Mouse (Mus musculus) lung, adult 18-20 months (tissue): Measurements from ENCODE around the gene Adcyap1r1.

Source experiments
- DNase-seq, 2 experiments: peaks; one replicate each; pipeline ENCODE4 v3.0.0; 2022; ENCODE audit warnings: mixed read lengths in 2 of 2

Adcyap1r1 gene

DNA sequence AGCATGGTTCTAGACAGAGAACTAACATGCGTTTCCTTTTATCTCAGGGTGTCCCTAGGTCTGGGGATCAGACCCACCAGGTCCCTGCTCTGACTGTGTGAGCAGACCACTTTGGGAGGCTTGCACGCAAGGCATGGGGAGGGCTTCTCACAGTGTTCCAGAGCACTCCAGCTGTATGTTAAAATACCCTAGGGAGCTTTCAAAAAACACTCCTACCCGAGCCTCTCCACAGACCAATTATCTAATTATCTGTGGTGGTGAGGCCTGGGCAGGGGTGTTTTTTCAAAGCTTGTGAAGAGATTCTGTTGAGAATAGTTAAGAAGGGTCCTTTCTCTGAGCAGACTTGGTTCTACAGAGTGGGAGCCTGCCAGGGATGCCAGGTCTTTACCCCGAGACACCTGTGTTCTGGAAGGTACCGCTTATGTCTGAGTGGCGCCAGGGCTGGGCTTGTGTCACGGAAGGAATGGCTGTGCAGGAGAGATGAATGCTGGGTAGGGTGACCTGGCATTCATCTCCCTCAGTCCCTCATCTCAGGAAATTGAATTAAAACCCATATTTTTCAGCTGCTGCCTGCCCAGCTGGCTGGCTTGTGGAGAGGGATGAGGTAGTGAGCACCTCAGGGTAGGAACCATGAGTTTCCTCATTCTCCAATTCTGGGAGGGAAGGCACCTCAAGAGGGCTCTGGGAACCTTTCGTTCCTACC lies 2.7 kb upstream of the Adcyap1r1 start:
- no peak for DNase-seq

DNA sequence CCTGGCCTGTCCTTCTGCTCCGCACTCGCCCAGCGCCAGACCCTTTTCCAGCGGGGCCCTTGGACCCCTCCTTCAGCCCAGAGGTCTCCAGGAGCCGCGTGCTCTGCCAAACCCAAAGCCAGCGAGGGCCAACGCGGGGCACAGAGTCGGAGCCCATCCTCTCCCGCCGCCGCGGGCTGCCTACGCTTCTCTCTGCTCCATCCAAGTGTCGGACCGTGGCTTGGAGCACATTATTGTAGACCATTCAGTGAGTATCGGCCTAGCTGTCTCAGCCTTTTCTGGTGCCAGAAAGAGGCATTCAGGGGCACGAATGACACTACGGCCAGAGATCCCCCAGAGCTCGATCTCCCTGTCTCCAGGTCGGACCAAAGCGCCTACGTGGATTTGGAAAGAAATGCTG lies 603 bp downstream of the Adcyap1r1 start:
- no peak for DNase-seq

DNA sequence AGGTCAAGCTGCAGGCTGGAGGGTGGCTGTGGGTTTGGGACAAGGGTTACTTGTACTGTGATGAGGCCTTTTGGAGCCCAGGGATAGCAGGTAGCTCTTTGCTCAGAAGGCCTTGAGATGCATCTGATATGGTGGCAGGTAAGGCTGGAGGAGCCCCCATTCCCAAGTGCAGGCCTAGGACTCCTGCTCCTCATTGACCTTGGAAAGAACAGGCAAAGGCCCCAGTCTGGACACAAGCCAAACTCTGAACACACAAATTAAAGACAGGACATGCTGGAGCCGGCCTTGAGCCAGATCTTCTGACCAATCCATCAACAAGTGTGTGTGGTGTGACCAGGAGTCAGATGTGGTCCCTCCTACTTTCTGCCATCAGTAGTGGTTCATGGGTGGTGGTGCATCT lies 1.8 kb downstream of the Adcyap1r1 start:
- DNase-seq: no peak

DNA sequence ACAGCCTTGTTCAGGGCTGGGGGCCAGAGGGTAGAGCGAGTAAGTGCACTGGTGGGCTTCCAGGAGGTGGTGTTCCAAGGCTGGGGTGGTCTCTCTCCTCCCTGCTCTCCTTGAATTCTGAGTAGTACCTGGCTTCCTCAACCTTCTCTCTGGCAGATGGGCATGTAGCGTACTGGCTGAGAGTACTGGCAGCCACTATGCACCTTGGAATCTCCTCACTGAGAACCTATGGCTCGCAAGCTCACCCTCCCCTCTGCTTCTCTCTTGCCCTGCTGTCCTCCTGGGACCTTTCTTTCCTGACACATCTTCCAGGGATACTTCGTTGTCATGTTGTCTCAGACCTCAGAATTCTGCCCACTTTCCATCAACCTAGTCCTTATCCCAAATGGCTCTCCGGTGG lies 3.9 kb downstream of the Adcyap1r1 start:
- no peak for DNase-seq

DNA sequence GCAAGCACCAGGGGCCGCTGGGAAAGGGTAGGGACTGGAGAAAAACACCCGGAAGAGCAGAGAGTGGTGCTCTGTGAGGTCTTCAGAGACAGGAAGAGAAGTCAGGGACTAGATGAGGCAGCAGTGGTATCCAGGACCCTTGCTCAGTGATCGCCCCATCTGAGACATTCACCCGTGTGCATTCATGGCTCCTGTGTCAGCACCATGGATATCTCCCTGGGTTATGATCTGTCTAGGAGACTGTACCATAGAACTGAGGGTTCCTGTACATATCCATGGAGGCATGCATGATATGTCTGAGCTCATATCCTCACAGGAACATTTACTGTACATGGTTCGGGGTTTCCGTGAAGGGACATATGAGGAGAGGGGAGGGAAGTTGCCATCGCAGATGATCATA lies 5.9 kb downstream of the Adcyap1r1 start:
- DNase-seq: no peak

DNA sequence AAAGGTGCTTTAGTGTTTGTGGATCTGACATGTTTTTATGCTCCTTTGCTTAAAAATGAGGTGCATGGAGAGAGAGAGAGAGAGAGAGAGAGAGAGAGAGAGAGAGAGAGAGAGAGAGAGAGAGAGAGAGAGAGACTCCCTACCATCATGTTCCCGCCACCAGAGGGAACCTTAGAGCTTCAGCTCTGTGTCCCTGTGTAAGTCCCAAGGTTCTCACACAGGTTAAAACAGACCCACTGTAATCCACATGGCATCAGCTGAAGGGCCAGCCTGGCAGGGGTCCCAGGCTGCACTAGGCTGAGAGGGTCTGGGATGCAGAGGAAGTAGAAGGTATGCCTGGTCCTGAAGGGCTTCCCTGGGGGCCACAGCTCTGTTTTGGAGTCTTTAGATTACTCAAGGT lies 6.4 kb downstream of the Adcyap1r1 start:
- DNase-seq: no peak

DNA sequence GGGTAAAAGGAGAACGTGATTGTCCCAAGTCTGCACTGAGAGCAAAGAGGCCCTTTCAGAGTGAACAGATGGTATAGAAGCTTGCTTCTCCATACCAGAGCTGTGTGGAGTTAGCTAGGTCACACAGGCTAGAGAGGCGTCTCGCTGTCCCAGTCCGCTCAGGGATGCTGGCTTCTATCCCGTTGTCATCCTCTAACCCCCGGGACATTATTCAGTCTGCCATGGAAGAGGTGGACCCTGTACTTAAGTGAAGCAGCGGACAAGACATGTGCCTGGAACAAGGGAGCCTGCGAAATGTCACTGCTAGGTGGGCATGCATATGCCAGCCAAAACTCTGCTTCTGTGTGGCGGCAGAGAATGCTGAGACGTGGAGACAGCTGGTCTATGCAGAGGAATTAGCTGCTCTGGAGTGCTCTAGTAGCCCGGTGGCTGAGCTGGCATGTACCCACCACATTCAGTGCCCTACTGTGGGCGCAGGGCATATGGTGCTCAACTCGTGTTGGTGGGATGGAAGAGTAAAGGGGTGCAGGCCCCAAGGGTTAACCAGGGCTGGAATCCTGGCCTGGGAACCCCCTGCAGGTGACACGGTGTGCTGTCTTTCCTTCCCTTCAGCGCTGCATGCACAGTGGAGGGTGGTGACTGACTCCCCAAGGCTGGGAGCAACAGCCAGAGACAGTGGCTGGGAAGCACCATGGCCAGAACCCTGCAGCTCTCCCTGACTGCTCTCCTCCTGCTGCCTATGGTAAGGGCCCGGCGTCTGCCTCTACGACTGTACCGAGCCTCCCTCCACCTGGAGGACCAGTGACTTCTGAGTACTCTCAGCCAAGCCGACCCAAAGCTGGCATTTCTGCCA lies 8.0 kb downstream of the Adcyap1r1 start:
- no peak for DNase-seq

DNA sequence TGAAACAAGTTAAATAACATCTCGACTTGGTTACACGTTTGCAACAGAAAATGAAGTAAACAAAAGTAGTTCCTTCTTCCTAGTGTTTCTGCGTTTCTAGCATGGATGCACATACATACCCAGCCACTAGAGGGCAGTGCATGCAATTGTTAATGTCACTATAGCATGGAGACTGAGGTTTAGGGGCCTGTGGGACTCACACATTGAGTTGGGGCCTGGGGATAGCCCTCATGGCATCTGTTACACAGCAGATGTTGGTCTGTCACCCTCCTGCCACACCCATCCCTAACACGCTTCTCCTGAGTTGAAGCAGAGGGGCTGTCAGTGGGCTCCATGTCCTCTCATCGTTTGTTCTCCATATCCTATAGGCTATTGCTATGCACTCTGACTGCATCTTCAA lies 9.4 kb downstream of the Adcyap1r1 start:
- peak; percentile 20 to 30 for DNase-seq

DNA sequence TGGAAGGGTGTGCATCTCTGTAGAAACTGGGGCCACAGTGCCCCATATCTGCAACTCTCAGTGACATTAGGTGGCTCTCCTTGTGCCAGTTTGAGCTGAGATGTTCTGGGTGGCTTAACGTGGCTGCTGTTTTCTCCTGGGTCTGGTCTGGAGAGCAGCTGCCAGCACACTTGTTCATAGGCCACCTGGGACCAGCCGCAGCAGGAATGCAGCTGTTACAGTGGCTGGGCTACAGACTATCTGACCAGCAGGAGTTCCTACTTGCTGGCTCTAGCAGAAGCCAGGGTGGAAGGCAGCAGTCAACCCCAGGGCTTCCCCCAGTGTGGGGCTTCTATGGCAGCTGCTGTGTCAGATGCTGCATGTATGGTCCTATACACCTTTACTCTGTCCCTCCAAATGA lies 9.9 kb downstream of the Adcyap1r1 start:
- DNase-seq: no peak

DNA sequence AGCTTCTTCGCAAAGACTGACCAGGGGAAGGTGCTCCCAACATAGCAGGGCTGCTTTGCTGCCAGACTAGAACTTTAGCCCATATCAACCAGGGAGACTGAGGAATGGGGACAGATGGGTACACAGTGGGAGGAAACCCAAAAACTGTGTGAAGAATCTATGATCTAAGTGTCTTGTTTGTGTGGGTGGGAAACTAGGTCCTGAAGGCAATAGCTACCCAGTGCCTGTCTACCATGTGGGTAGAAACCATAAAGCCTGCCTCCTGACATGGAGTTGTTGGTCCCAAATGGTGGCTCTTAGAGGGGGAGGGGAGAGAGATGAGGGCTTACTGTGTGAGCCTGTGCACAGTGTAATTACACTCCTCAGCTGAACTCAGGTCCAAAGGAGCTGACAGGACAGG lies 10.6 kb downstream of the Adcyap1r1 start:
- DNase-seq: no peak

DNA sequence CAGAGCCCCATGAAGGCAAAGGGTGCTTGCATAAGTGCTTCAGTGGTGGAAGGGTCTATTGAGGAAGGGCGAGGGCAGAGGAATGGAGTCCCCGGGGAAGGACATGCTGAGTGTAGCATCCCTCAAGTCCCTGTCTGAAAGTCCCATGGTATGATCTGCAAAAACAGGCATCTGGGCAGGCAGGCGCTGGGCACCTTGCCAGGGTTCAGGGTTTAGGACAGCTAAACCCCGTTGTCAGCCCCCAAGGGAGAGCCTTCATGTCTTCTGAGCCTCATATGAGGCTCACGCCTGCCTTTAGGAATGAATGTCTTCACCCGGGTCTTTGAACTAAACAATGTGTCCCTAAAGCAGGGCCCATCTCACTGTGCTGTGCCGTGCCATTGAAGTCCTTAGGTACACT lies 12.2 kb downstream of the Adcyap1r1 start:
- no peak for DNase-seq

DNA sequence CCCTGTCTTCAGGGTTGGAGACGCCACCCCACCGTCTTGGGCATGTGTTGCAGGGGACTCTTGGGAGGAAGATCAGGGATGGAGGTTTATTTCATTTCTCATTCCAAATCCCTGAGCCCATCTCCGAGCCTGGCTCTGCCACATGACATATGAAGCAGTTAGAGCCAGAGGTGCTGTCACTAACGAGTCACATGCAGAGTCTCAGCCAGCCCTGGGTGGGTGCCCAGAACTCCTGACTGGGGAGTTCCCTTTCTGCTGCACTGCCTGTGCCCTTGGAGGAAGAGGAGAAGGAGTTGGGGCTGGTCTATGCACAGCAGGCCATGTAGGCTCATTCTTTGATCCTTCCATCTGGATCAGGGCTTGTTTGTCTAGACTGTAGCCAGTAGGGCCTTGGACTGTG lies 13.5 kb downstream of the Adcyap1r1 start:
- no peak for DNase-seq

DNA sequence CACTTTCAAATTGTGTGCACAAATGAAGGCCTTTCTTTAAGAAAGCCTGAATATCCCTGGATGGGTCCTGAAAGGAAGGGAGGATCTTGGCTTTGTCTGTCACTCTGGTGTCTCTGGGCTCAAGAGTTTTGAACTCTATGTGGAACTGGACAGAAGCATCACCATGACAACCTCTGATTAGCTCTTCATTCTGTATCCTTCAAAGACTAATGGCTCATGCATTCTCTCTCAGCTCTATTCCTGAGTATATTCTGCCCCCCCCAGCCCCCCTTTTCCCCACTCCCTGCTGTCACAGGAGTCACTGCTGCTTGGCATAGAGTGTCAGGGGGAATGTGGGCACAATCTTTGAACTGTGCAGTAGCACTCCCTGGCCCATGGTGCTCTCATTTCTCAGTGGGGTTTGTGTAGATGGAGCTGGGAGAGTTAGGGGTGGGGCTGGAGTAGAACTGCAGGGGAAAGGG lies 14.6 kb downstream of the Adcyap1r1 start:
- no peak for DNase-seq

DNA sequence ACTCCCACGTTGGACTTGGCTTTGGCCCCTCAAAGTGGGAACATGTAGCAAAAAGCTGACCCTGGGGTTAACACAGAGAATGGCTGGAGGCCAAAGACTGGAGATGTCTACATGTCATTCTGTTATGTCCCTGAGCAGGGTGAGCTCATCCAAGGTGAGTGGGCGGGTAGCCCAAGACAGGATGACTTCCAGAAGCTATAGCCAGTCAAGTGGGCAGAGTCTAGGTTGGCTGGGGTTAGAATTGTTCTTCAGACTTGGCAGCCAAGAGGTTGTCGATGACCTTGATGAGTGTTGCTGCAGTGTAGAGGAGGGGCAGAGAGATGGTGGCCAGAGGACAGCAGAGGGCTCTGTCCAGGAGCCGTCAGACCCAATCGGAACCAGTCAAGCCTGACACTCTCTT lies 18.9 kb downstream of the Adcyap1r1 start:
- DNase-seq: no peak

DNA sequence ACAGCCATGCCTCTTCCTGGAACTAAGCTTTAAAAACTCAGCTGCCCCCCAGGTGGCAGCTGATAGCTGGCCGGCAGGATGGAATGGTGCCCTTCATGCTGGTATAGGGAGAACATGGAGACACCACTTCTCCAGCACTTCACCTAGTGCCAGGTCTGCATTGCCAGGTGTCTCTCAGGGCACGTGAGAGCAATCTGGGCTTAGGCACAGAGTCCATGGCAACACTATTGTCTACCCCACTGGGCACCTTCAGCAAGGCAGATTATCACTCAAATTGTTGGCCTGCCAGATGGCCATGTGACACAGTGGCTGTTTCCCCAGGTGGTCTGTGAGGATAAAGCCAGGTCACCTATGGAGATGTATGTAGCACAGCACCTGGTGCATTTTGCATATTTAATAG lies 20.6 kb downstream of the Adcyap1r1 start:
- no peak for DNase-seq

DNA sequence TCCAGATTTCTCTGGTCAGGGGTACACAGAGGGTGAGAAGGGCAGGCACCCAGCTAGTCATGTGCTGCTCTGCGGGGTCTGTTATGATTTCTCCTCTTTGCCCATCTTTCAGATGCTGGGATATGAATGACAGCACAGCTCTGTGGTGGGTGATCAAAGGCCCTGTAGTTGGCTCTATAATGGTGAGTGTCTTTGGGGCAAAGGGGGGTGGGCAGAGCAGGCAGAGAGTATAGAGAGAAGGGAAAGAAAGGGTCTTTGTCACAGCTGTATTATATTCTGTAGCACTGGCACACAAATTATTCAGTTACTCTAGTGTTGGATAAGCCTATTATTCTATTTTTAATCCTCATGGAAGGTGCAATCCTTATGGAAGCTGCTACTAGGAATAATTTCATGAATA lies 29.2 kb downstream of the Adcyap1r1 start:
- DNase-seq: no peak

DNA sequence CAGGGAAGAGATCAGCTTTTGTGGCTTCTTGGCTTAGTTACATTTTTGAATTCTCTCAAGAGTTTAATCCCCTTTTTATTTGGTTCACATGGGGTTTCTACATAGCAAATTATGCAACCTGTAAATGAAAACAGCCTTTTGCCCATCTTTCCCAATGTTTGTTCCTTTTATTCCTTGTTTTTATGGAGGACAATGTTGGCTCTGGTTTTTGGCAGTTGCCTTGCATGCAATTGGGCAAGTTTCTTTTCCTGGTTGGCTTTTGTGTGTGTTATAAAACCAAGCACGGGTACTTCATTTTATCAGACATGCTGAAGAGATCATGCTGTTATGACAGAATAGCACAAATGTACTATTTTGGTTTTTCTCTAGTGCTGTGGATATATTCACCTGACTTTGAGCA lies 30.7 kb downstream of the Adcyap1r1 start:
- DNase-seq: peak in 1 of 2 experiments; percentile 34

DNA sequence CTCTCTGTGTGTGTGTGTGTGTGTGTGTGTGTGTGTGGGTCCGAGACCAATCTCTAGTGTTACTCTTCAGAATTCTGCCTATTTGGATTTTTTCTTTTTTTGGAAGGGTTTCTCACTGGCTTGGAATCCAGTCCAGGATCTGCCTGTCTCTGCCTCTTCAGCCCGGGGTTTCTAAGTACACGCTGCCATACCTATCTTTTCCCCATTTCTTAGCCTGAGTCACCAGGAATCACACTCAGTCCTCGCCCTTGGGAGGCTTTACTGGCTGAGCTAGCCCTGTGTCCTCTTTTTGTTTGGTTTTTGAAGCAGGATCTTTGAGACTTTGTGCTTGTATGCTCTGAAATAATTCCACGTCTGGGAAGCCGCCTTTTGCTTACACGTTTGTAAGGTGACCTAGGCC lies 31.6 kb downstream of the Adcyap1r1 start:
- no peak for DNase-seq

DNA sequence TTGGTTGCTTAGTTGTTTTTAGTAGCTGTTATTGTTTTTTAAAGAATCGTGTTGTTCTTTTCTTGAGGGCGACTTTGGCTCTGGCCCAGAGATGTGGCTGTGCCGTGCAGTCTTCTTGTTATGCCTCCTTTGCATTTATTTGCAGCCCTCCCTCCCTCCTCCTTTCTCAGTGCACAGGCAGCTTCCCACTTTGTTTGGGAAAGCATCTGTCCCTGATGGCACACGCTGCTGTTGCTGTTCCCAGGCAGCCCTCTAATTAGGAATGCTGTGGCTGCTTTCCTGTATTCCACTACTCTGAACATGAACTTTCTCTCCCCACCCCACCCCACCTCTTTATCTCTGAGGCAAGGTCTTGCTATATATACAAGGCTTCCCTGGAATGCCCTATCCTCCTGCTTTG lies 32.4 kb downstream of the Adcyap1r1 start:
- DNase-seq: no peak

DNA sequence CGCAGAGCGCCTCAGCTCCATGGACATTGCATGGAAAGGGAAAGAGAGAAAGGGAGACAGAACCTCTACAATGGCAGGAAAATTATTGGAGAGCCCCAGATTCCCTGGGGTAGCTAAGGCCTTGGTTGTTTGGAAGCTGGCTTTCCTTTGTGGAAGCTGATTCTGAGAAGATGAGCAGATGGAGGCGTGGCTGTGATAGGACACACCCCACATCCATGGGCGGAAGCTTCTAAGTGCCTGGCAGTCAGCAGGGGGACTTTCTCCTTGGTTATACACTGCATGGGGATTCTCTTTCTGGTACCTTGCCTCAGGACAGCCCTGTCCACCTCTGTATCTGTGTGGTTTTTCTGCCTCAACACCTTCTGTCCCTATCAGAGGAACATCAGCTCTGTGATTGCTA lies 33.4 kb downstream of the Adcyap1r1 start:
- DNase-seq: no peak

DNA sequence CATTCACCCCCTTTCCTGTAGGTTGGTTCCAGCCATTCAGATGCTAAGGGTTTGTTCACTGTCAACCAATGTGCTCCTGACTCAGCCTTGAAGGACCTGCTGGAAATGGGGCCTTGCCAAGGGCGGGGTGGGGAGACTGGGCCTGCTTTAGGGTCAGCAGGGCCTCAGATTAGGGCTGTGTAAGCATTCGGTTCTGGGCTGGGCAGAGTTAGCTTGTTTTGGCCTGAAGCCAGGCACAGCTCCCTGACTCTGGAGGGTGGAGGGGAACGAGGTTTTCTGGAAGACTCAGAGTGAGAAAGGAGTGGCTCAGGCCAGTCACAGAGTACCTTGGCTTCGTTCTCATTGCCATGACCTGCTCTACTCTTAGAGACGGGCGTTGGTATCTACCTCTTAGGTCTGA lies 35.9 kb downstream of the Adcyap1r1 start:
- peak; percentile 82 to 83 for DNase-seq

DNA sequence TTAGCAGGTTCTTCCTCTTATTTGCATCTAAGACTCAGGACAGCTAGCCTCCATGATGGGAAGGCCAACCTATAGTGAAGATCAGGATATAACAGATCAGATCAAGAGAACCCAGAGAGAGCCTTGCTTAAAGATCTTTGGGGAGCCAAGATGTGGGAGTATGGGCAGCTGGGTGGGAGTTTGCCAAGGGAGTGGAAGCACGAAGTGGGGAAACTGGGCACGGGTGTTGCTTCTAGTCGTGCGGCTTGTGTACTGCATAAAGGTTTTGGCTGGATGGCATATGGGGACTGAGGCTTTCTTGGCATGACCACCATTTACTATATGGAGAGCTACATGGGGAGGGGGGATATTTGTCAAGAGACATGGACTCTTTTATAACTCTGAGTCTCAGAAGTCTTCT lies 44.4 kb downstream of the Adcyap1r1 start:
- DNase-seq: no peak

DNA sequence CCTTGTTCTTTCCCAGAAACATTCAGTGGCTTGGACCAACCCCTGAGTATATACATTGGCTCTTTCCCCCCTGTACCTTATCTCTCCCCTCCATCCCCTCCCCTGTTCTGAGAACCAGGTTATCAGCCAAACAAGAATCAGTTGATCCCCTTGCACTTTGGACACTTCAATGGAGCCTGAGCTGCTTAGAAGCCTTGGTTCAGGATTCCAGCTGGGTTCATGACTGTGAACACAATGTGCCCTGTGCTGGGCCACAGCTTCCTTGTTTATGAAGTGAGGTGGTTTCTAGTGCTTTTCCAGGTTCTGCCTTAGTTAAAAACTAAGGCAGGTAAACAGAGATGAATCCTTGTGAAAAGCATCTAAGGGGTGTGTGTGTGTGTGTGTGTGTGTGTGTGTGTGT lies 47.0 kb downstream of the Adcyap1r1 start:
- no peak for DNase-seq

DNA sequence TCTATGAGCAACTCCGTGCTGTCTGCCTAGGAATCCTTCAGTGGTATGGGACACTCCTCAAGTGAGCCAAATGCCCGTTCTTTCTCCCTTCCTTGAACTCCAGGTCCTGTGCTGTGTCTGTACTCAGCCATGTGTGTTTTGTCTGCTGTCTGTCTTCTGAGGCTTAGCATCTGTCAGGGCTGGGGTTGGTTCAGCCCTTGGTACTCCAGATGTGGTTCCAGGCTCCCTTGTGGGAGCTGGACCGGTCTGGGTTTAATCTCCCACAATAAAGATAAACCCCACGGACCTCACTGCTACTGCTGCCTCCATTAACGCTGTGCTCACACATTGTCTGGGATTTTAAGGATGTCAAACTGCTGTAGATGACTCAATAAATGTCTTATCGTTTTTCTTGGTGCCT lies 49.3 kb downstream of the Adcyap1r1 start:
- DNase-seq: no peak
